Mouse (Mus musculus) hindlimb bud, embryonic 11.5 days (tissue): ENCODE data around the gene Dpp6.
A peak's percentile ranks its signal among the peaks of the same experiment; 100 is the strongest.

Experiments
- DNase-seq: peaks from one replicate; pipeline ENCODE4 v3.0.0-alpha.2; 2012; ENCODE audit warnings: low read depth, low spot score; ENCODE audit errors: extremely low spot score

Dpp6 gene

GRCm38 (mm10) chr5:26945169-26945920, 128.3 kb downstream of the Dpp6 start:
- DNase-seq, result no peak

GRCm38 (mm10) chr5:26969941-26970590, 153.1 kb downstream of the Dpp6 start:
- DNase-seq, result no peak

- no peak for DNase-seq
Observed at GRCm38 (mm10) chr5:26973166-26973565, 156.2 kb downstream of the Dpp6 start.

- DNase-seq, result no peak
Observed at GRCm38 (mm10) chr5:26979348-26979747, 162.3 kb downstream of the Dpp6 start.

GRCm38 (mm10) chr5:26979755-26980154, 162.8 kb downstream of the Dpp6 start:
- DNase-seq, result no peak

GRCm38 (mm10) chr5:26985114-26985513, 168.1 kb downstream of the Dpp6 start:
- no peak for DNase-seq

GRCm38 (mm10) chr5:26991587-26991986, 174.6 kb downstream of the Dpp6 start:
- no peak for DNase-seq

GRCm38 (mm10) chr5:27003537-27003936, 186.5 kb downstream of the Dpp6 start:
- DNase-seq, result no peak

GRCm38 (mm10) chr5:27009157-27009556, 192.2 kb downstream of the Dpp6 start:
- DNase-seq, result no peak

- no peak for DNase-seq
Observed at GRCm38 (mm10) chr5:27010582-27010981, 193.6 kb downstream of the Dpp6 start.

- DNase-seq, result no peak
Observed at GRCm38 (mm10) chr5:27018314-27018956, 201.4 kb downstream of the Dpp6 start.

- no peak for DNase-seq
Observed at GRCm38 (mm10) chr5:27028611-27029010, 211.6 kb downstream of the Dpp6 start.

- DNase-seq, result no peak
Observed at GRCm38 (mm10) chr5:27029784-27030183, 212.8 kb downstream of the Dpp6 start.

GRCm38 (mm10) chr5:27034858-27035257, 217.9 kb downstream of the Dpp6 start:
- DNase-seq, result no peak

- peak; percentile 20 for DNase-seq
Observed at GRCm38 (mm10) chr5:27035291-27035690, 218.3 kb downstream of the Dpp6 start.

GRCm38 (mm10) chr5:27035891-27036290, 218.9 kb downstream of the Dpp6 start:
- no peak for DNase-seq

GRCm38 (mm10) chr5:27037796-27038195, 220.8 kb downstream of the Dpp6 start:
- no peak for DNase-seq

GRCm38 (mm10) chr5:27048167-27048566, 231.2 kb downstream of the Dpp6 start:
- DNase-seq, result no peak

- DNase-seq, result no peak
Observed at GRCm38 (mm10) chr5:27048926-27049325, 231.9 kb downstream of the Dpp6 start.

- no peak for DNase-seq
Observed at GRCm38 (mm10) chr5:27049341-27050091, 232.5 kb downstream of the Dpp6 start.

- no peak for DNase-seq
Observed at GRCm38 (mm10) chr5:27051250-27051649, 234.2 kb downstream of the Dpp6 start.
